Mouse (Mus musculus) cerebellum, adult 18-20 months (tissue): ENCODE measurements around the gene Tmem38b.

Experiments
- DNase-seq, 2 experiments: peaks; one replicate each; pipeline ENCODE4 v3.0.0; 2021

Gene Tmem38b

GRCm38 (mm10) chr4:53886342-53887088 lies 60.7 kb downstream of the Tmem38b start:
- no peak for DNase-seq

DNA sequence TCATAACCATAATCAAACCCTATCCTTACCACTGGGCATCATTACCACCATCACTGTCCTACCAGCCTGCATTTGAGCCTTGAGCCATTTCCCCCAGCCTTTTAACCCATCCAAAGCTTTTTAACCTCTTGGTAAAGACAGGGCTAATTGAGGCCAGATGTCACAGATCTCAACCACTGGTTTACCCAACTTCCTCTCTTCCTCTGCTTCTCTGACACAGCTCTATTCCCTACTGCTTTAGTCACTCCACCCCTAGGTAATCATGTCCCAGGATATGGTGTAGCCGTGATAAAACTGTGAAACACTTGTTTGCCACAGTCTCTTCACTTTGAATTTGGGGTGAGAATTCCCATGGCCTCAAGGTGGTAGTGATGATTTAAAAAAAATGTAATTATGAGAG lies 69.5 kb downstream of the Tmem38b start:
- no peak for DNase-seq

DNA sequence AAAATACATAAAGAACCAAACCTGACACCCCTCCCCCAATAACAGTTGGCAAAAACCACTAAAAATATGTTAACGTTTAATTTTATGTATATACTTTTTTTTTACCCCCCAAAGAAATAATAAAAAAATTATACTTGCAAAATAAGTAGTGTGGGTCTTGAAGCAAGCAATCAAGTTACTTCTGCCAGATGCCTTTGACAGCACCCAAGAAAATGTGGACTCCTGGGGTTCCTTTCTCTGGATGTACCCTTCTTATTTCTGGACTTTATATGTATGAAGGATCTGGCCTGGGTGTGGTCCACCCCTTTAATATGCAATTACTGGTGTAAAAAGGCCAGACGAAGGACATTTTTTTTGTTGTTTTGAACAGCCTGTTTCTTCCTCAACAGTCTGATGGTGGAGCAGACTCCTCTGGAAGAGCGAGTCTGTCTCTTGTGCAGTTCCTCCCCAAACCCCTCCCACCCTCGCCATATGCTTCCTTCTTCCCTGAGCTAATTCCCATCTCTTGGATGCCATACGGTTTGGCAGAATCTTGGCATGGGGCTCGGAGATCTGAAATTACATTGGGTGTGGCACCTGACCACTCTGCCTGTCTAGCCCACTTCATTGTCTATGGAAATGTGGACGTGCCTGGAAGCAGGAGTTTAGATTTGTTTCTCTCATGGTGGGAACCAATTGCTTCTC lies 70.4 kb downstream of the Tmem38b start:
- no peak for DNase-seq

DNA sequence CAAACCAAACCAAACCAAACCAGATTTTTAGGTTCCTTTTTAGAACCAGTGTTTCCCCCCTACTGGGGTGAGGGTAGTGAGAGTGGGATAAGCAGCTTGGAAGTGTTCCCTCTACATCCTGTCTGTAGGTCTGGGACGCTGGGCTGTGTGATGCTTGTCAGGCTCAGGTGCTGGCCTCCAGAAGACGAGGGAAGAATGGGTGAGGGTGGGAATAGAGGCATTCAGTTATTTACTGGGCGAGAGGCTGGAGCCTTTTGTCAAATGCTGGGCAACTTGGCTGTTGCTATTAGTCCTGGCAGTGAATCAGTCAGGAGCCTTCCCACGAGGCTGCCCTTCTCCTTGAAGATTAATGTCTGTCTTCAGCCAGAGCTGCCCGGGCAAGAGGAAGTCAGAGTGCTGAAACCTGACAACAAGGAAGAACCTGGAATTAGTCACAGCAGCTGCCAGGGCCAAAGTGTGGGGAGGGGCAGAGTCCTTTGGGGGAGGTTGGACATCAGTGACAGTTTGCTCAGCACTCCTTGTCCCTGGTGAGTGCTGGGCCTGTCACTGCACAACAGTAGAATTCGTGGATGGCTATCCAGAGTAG lies 74.6 kb downstream of the Tmem38b start:
- DNase-seq: no peak

DNA sequence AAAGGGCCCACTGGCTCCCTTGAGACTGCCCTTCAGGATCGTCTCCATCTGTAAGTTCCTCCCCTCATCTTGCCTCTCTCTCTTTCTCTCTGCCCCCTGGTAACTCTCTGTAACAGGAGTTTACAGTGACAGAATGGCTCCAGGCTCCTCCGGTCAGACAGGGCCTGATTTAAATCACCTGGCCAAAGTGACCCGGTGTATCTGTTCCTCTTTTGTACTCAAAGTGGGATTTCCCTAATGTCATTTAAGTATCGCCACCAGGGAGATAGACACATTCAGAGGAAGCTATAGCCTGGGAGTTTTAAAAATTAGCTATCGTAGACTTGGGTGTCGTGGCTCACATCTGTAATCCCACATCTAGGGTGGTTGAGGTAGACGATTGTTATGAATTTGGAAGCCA lies 78.5 kb downstream of the Tmem38b start:
- DNase-seq: no peak

- DNase-seq: no peak
These were observed 79.7 kb downstream of the Tmem38b start for GRCm38 (mm10) chr4:53905537-53905936.

DNA sequence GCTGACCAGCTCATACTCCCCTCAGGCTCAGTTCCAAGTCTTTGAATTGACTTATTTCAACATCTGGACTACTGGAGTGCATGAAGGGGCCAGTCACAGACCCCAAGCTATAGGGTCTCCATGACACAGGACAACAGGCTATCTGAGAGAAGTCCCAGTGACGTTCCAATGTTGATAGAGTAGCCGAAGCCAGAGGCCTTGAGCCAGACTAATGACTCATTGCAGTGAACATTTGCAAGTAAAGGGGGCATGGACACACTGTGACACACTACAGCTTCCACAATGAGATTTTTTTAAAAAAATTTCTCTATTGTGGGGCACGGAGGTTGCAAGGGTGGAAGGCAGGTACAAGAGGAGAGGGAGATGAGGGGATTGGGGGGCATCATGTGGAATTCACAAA lies 81.2 kb downstream of the Tmem38b start:
- DNase-seq: no peak
